Mouse (Mus musculus): Measurements from ENCODE around the gene Kdsr. TPM values are rescaled to one million over a fixed set of nuclear protein-coding genes. Genes with fewer than 3 reads are reported as not detected.

The Kdsr gene
- total and polyA plus RNA-seq, 3 experiments = 15.1 to 20.3 TPM; not detected in 1

- DNase-seq (ENCODE audit: low read depth, low spot score) = no peak
- Histone ChIP-seq H3K36me3 (ENCODE audit: control insufficient read depth in 1 of 2, insufficient read depth in 2 of 2, low read length in 2 of 2) (peaks cover 2 to 33% of the 10 kb centered on the region in 2 experiments), H3K27ac (ENCODE audit: control insufficient read depth, low read depth, low read length) (no peak overlapping the region), H3K4me1 (ENCODE audit: control insufficient read depth in 1 of 2, insufficient read depth in 2 of 2, low read length in 2 of 2) (peaks cover 18% of the 10 kb centered on the region in 2 experiments), H3K9ac (ENCODE audit: control insufficient read depth, low read depth, low read length, poor library complexity, severe bottlenecking) (0 out of 2 replicates have a peak overlapping the region, but pooled peaks have one; percentile 4), H3K9me3 (replicated peaks; ENCODE audit: insufficient read depth, low read length) (no peaks in the 10 kb centered on the region), H3K4me3 (ENCODE audit: control insufficient read depth in 1 of 2, insufficient read depth in 1 of 2, low read depth in 2 of 2, low read length in 2 of 2) (0 out of 4 replicates have a peak overlapping the region, but pooled peaks of 1 of the 2 experiments have one; percentile 14), H3K27me3 (ENCODE audit: control insufficient read depth in 1 of 2, insufficient read depth in 2 of 2, low read length in 2 of 2) (no peaks in the 10 kb centered on the region), H3K79me2 (ENCODE audit: control insufficient read depth, insufficient read depth, low read length, poor library complexity) (peaks cover 79% of the 10 kb centered on the region)
- TF ChIP-seq SIN3A (IDR thresholded peaks at IDR 0.05; ENCODE audit: low read length) (no peak), JUND (IDR thresholded peaks at IDR 0.05; ENCODE audit: low read depth, low read length) (no peak), ETS1 (IDR thresholded peaks at IDR 0.05; ENCODE audit: low read depth, low read length) (no peak), USF2 (IDR thresholded peaks at IDR 0.05; ENCODE audit: borderline replicate concordance in 1 of 2, insufficient read depth in 1 of 2, low read depth in 1 of 2, low read length in 2 of 2) (no peak), RAD21 (IDR thresholded peaks at IDR 0.05; ENCODE audit: low read depth, low read length) (no peak), MAX (IDR thresholded peaks at IDR 0.05; ENCODE audit: low read length) (no peak), NELFE (IDR thresholded peaks at IDR 0.05; ENCODE audit: low read depth, low read length) (no peak), MEF2A (IDR thresholded peaks at IDR 0.05; ENCODE audit: extremely low read depth, insufficient replicate concordance, low read depth, low read length, poor library complexity, severe bottlenecking) (no peak), ZKSCAN1 (IDR thresholded peaks at IDR 0.05; ENCODE audit: low read depth, low read length) (no peak), CTCF (IDR thresholded peaks at IDR 0.05 in 2 of 3, conservative IDR thresholded peaks at IDR 0.05 in 1 of 3; ENCODE audit: control insufficient read depth in 1 of 3, insufficient read depth in 1 of 3, low read depth in 2 of 3, low read length in 3 of 3, poor library complexity in 1 of 3, severe bottlenecking in 1 of 3) (no peak), EP300 (IDR thresholded peaks at IDR 0.05; ENCODE audit: low read depth in 1 of 2, low read length in 2 of 2) (no peak), MAFK (IDR thresholded peaks at IDR 0.05; ENCODE audit: borderline replicate concordance, low read depth, low read length) (no peak), UBTF (IDR thresholded peaks at IDR 0.05; ENCODE audit: borderline replicate concordance, insufficient read depth, low read depth, low read length) (no peak), ZNF384 (IDR thresholded peaks at IDR 0.05; ENCODE audit: low read depth, low read length) (no peak), MXI1 (IDR thresholded peaks at IDR 0.05; ENCODE audit: low read depth, low read length) (no peak), CHD2 (IDR thresholded peaks at IDR 0.05; ENCODE audit: low read length) (no peak), POLR2AphosphoS5 (IDR thresholded peaks at IDR 0.05; ENCODE audit: borderline replicate concordance, low read depth, low read length) (no peak), BHLHE40 (IDR thresholded peaks at IDR 0.05; ENCODE audit: borderline replicate concordance, low read depth, low read length) (no peak), CHD1 (IDR thresholded peaks at IDR 0.05; ENCODE audit: low read depth, low read length) (no peak)
These were observed 52.3 kb downstream of the Kdsr start for GRCm38 (mm10) chr1:106707036-106707880.

All from MEL (cell line).